Mouse (Mus musculus) embryonic fibroblast, embryonic 13.5 days (primary cell): Measurements from ENCODE around the gene Sucnr1.

Source experiments
- CTCF ChIP-seq: IDR thresholded peaks from 2 replicates; pipeline ENCODE4 v1.5.1; 2011; ENCODE audit warnings: mild to moderate bottlenecking, control low read depth, low read length, moderate library complexity, borderline replicate concordance; ENCODE audit not compliant: insufficient read depth
- POLR2A ChIP-seq: IDR thresholded peaks from 2 replicates; pipeline ENCODE4 v1.6.1; 2011; ENCODE audit warnings: low read depth, mild to moderate bottlenecking, control low read depth, low read length, moderate library complexity

GRCm38 (mm10) chr3:60111889-60112646, 30.4 kb downstream of the Sucnr1 start:
- TF ChIP-seq CTCF (no peak), POLR2A (no peak)
